Comparison of ENCODE assay signal across 24 mouse cellular contexts in genomic region chr1:119266013-119266412, GRCm38 (mm10).
DNase-seq lines count a peak whose midpoint lies in the region; ATAC-seq lines count a peak whose summit lies in the region.
"Had no signal": no experiment of that assay in that cellular context is flagged by ENCODE, and none has a peak within 500 bp of the region (broad histone marks: within the 10 kb centered on the region; RNA-seq: fewer than 3 reads in every experiment).

No protein-coding gene starts in this region.

- H3K9ac ChIP-seq in hindbrain, embryonic 11.5 days (ENCODE audit: low read depth, low read length): no peak overlapping the region
- H3K9ac ChIP-seq in hindbrain, embryonic 15.5 days: no peak overlapping the region
- no peak overlapping the region for H3K9ac ChIP-seq in hindbrain, embryonic 14.5 days
- H3K9ac ChIP-seq in midbrain, embryonic 15.5 days: no peak overlapping the region
- H3K9ac ChIP-seq in midbrain, embryonic 16.5 days (ENCODE audit: low read depth, low read length): no peak overlapping the region
- H3K9ac ChIP-seq: forebrain, embryonic 13.5 days; heart, embryonic 13.5 days had no signal

- peak; percentile 51; the same call in 1 of the 2 replicates for ATAC-seq in hindbrain, embryonic 11.5 days (ENCODE audit: low FRiP score)
- ATAC-seq in hindbrain, embryonic 15.5 days (ENCODE audit: low FRiP score, low read depth): 0 out of 2 replicates have a peak, but pooled peaks have one; percentile 42
- ATAC-seq in hindbrain, embryonic 14.5 days (ENCODE audit: low FRiP score): no peak; the same call in 1 of the 2 replicates
- ATAC-seq in midbrain, embryonic 15.5 days (replicated peaks): 0 out of 2 replicates have a peak, but pooled peaks have one; percentile 39
- ATAC-seq in midbrain, embryonic 16.5 days: peak; percentile 39; the same call in 1 of the 2 replicates
- ATAC-seq: activated CD4-positive, CD25-positive, alpha-beta regulatory T cell, adult 4 months; forebrain, embryonic 16.5 days had no signal

- no peak overlapping the region for H3K4me2 ChIP-seq in hindbrain, embryonic 11.5 days (replicated peaks; ENCODE audit: low read depth, low read length)
- no peak overlapping the region for H3K4me2 ChIP-seq in hindbrain, embryonic 15.5 days
- no peak overlapping the region for H3K4me2 ChIP-seq in hindbrain, embryonic 14.5 days (replicated peaks)
- H3K4me2 ChIP-seq in midbrain, embryonic 15.5 days: no peak overlapping the region
- H3K4me2 ChIP-seq in midbrain, embryonic 16.5 days (ENCODE audit: low read length): no peak overlapping the region
- H3K4me2 ChIP-seq: forebrain, embryonic 13.5 days; heart, embryonic 13.5 days had no signal

- WGBS in hindbrain, embryonic 11.5 days: 91% methylated on average over 5 of the region's 5 CpGs
- WGBS in hindbrain, embryonic 10.5 days: 88% methylated on average over 5 of the region's 5 CpGs
- 87% methylated on average over 5 of the region's 5 CpGs for WGBS in hindbrain, embryonic 15.5 days
- 84% methylated on average over 5 of the region's 5 CpGs for WGBS in hindbrain, embryonic 14.5 days
- 85% methylated on average over 5 of the region's 5 CpGs for WGBS in midbrain, embryonic 15.5 days
- 89% methylated on average over 5 of the region's 5 CpGs for WGBS in midbrain, embryonic 10.5 days
- WGBS in midbrain, embryonic 16.5 days: 83% methylated on average over 5 of the region's 5 CpGs

- H3K36me3 ChIP-seq in hindbrain, embryonic 11.5 days (ENCODE audit: control insufficient read depth, insufficient read depth, low read length): no peaks in the 10 kb centered on the region
- no peaks in the 10 kb centered on the region for H3K36me3 ChIP-seq in hindbrain, embryonic 10.5 days
- no peaks in the 10 kb centered on the region for H3K36me3 ChIP-seq in hindbrain, embryonic 15.5 days
- H3K36me3 ChIP-seq in hindbrain, embryonic 14.5 days (replicated peaks; ENCODE audit: control insufficient read depth, insufficient read depth): no peaks in the 10 kb centered on the region
- H3K36me3 ChIP-seq in midbrain, embryonic 15.5 days (replicated peaks): no peaks in the 10 kb centered on the region
- H3K36me3 ChIP-seq in midbrain, embryonic 10.5 days: no peaks in the 10 kb centered on the region
- no peaks in the 10 kb centered on the region for H3K36me3 ChIP-seq in midbrain, embryonic 16.5 days (ENCODE audit: control insufficient read depth, insufficient read depth, low read length)
- H3K36me3 ChIP-seq: forebrain, embryonic 10.5 days; heart, embryonic 10.5 days; heart, embryonic 13.5 days had no signal

- no peak overlapping the region for H3K4me3 ChIP-seq in hindbrain, embryonic 11.5 days (ENCODE audit: low read depth, low read length)
- no peak overlapping the region for H3K4me3 ChIP-seq in hindbrain, embryonic 10.5 days
- no peak overlapping the region for H3K4me3 ChIP-seq in hindbrain, embryonic 15.5 days
- H3K4me3 ChIP-seq in hindbrain, embryonic 14.5 days (replicated peaks; ENCODE audit: low read length): no peak overlapping the region
- H3K4me3 ChIP-seq in midbrain, embryonic 15.5 days: no peak overlapping the region
- no peak overlapping the region for H3K4me3 ChIP-seq in midbrain, embryonic 10.5 days
- no peak overlapping the region for H3K4me3 ChIP-seq in midbrain, embryonic 16.5 days (ENCODE audit: low read depth, low read length)
- H3K4me3 ChIP-seq: forebrain, embryonic 10.5 days; forebrain, embryonic 13.5 days; heart, adult 2 months; heart, embryonic 10.5 days; heart, embryonic 13.5 days had no signal

- 0 out of 2 replicates have a peak, but pooled peaks cover 3% of the 10 kb centered on the region for H3K4me1 ChIP-seq in hindbrain, embryonic 11.5 days (replicated peaks; ENCODE audit: control insufficient read depth, insufficient read depth, low read length)
- peaks cover 18% of the 10 kb centered on the region for H3K4me1 ChIP-seq in hindbrain, embryonic 10.5 days (replicated peaks)
- 0 out of 2 replicates have a peak, but pooled peaks cover 4% of the 10 kb centered on the region for H3K4me1 ChIP-seq in hindbrain, embryonic 15.5 days (replicated peaks)
- H3K4me1 ChIP-seq in hindbrain, embryonic 14.5 days (replicated peaks; ENCODE audit: control insufficient read depth, insufficient read depth, low read length): no peaks in the 10 kb centered on the region
- H3K4me1 ChIP-seq in midbrain, embryonic 15.5 days: 0 out of 2 replicates have a peak, but pooled peaks cover 7% of the 10 kb centered on the region
- peaks cover 14% of the 10 kb centered on the region for H3K4me1 ChIP-seq in midbrain, embryonic 10.5 days
- H3K4me1 ChIP-seq in midbrain, embryonic 16.5 days (ENCODE audit: control insufficient read depth, insufficient read depth, low read length): peaks cover 2% of the 10 kb centered on the region; the same call in 1 of the 2 replicates
- H3K4me1 ChIP-seq: heart, embryonic 10.5 days; heart, embryonic 13.5 days had no signal

- H3K27ac ChIP-seq in hindbrain, embryonic 11.5 days (ENCODE audit: low read depth, low read length): no peak overlapping the region
- no peak overlapping the region for H3K27ac ChIP-seq in hindbrain, embryonic 10.5 days
- no peak overlapping the region for H3K27ac ChIP-seq in hindbrain, embryonic 15.5 days (replicated peaks)
- H3K27ac ChIP-seq in hindbrain, embryonic 14.5 days: no peak overlapping the region
- H3K27ac ChIP-seq in midbrain, embryonic 15.5 days: no peak overlapping the region
- H3K27ac ChIP-seq in midbrain, embryonic 10.5 days (replicated peaks): no peak overlapping the region
- no peak overlapping the region for H3K27ac ChIP-seq in midbrain, embryonic 16.5 days (ENCODE audit: low read length)
- H3K27ac ChIP-seq: forebrain, embryonic 10.5 days; forebrain, embryonic 13.5 days; heart, adult 2 months; heart, embryonic 10.5 days; heart, embryonic 13.5 days had no signal

- DNase-seq in hindbrain, embryonic 11.5 days (ENCODE audit: low spot score): peak; percentile 1
- no peak for DNase-seq in hindbrain, embryonic 10.5 days (ENCODE audit: low spot score)
- no peak for DNase-seq in hindbrain, embryonic 14.5 days (ENCODE audit: low spot score)
- DNase-seq in midbrain, embryonic 10.5 days (ENCODE audit: low spot score): no peak
- DNase-seq in spleen, postnatal 36 days (ENCODE audit: low spot score in 2 of 2): no peak
- DNase-seq: adrenal gland, adult 8-10 months; adrenal gland, postnatal 25 days; cerebellum, adult 18-20 months; cerebellum, adult 9-10 months; cerebellum, postnatal 14 days; gastrocnemius, postnatal 10 days; gastrocnemius, postnatal 36 days; heart, adult 2 months; heart, postnatal 14 days; heart, postnatal 4 days had no signal

- no peaks in the 10 kb centered on the region; the same call in 1 of the 2 replicates for H3K27me3 ChIP-seq in hindbrain, embryonic 11.5 days (ENCODE audit: control insufficient read depth, insufficient read depth, low read length)
- H3K27me3 ChIP-seq in hindbrain, embryonic 10.5 days (ENCODE audit: insufficient read depth, poor library complexity, severe bottlenecking): peaks cover 41% of the 10 kb centered on the region
- H3K27me3 ChIP-seq in hindbrain, embryonic 15.5 days: no peaks in the 10 kb centered on the region
- no peaks in the 10 kb centered on the region for H3K27me3 ChIP-seq in hindbrain, embryonic 14.5 days (ENCODE audit: control insufficient read depth, insufficient read depth, low read length)
- H3K27me3 ChIP-seq in midbrain, embryonic 15.5 days (replicated peaks): 0 out of 2 replicates have a peak, but pooled peaks cover 4% of the 10 kb centered on the region
- H3K27me3 ChIP-seq in midbrain, embryonic 10.5 days (ENCODE audit: low read depth, poor library complexity, severe bottlenecking): peaks cover 87% of the 10 kb centered on the region
- H3K27me3 ChIP-seq in midbrain, embryonic 16.5 days (ENCODE audit: control insufficient read depth, insufficient read depth, low read depth, low read length): 0 out of 2 replicates have a peak, but pooled peaks cover 7% of the 10 kb centered on the region
- H3K27me3 ChIP-seq: forebrain, embryonic 13.5 days had no signal

- no peaks in the 10 kb centered on the region for H3K9me3 ChIP-seq in hindbrain, embryonic 11.5 days (ENCODE audit: control insufficient read depth, low read length)
- H3K9me3 ChIP-seq in hindbrain, embryonic 10.5 days: peaks cover 4% of the 10 kb centered on the region
- no peaks in the 10 kb centered on the region for H3K9me3 ChIP-seq in hindbrain, embryonic 15.5 days
- H3K9me3 ChIP-seq in hindbrain, embryonic 14.5 days (ENCODE audit: control insufficient read depth, low read length): 0 out of 2 replicates have a peak, but pooled peaks cover 9% of the 10 kb centered on the region
- H3K9me3 ChIP-seq in midbrain, embryonic 15.5 days: peaks cover 3% of the 10 kb centered on the region; the same call in 1 of the 2 replicates
- peaks cover 7% of the 10 kb centered on the region; the same call in 1 of the 2 replicates for H3K9me3 ChIP-seq in midbrain, embryonic 10.5 days (replicated peaks)
- no peaks in the 10 kb centered on the region; the same call in 1 of the 2 replicates for H3K9me3 ChIP-seq in midbrain, embryonic 16.5 days (replicated peaks; ENCODE audit: control insufficient read depth, low read length, poor library complexity, severe bottlenecking)
